Mouse (Mus musculus) spleen, adult 2 months (tissue): Measurements from ENCODE around the gene Atxn7l2. TPM values are rescaled to one million over a fixed set of nuclear protein-coding genes. Genes with fewer than 3 reads are reported as not detected.

Source experiments
- DNase-seq, 2 experiments: peaks; one replicate each; pipeline versions ENCODE4 v3.0.0 to v3.0.0-alpha.2; 2012 to 2021; ENCODE audit warnings: low spot score in 2 of 2, low read depth in 1 of 2
- H3K27ac ChIP-seq: fragments of 200-500 bp; 2 replicates; pipeline ENCODE4 v1.5.1; 2012; ENCODE audit warnings: low read length, inconsistent platforms; ENCODE audit not compliant: insufficient read depth
- H3K27me3 ChIP-seq: fragments of 200-500 bp; 2 replicates; pipeline ENCODE4 v1.6.1; 2012; ENCODE audit warnings: mild to moderate bottlenecking, moderate library complexity, low read length, inconsistent platforms; ENCODE audit not compliant: control insufficient read depth, insufficient read depth
- H3K36me3 ChIP-seq: fragments of 200-500 bp; 2 replicates; pipeline ENCODE4 v1.6.1; 2012; ENCODE audit warnings: mild to moderate bottlenecking, low read length, inconsistent platforms; ENCODE audit not compliant: control insufficient read depth, insufficient read depth
- H3K4me1 ChIP-seq: fragments of 200-500 bp; 2 replicates; pipeline ENCODE4 v1.6.1; 2011; ENCODE audit warnings: inconsistent platforms; ENCODE audit not compliant: control insufficient read depth, insufficient read depth, insufficient read length
- H3K4me3 ChIP-seq: fragments of 200-500 bp; 2 replicates; pipeline ENCODE4 v1.5.1; 2011; ENCODE audit warnings: mild to moderate bottlenecking, inconsistent platforms; ENCODE audit not compliant: insufficient read depth, insufficient read length; ENCODE audit errors: extremely low read depth
- CTCF ChIP-seq: fragments of 200-500 bp; IDR thresholded peaks from 2 replicates; pipeline ENCODE4 v1.5.1; 2011; ENCODE audit warnings: mild to moderate bottlenecking, inconsistent platforms; ENCODE audit not compliant: insufficient read depth, insufficient read length, insufficient replicate concordance; ENCODE audit errors: extremely low read depth
- POLR2A ChIP-seq: fragments of 200-500 bp; IDR thresholded peaks from 2 replicates; pipeline ENCODE4 v1.6.1; 2011; ENCODE audit warnings: low read depth, low read length, inconsistent platforms
- WGBS: fragments of 180-500 bp; shearing (Covaris S2); methylation state at CpG from one replicate; pipeline ENCODE4 v1.1.7; 2018; 5-methylcytosine and 5-hydroxymethylcytosine counted together
- polyA plus RNA-seq: library from polyadenylated mRNA; depleted of rRNA; stranded (reverse); fragments of >200 nt; gene quantifications from 2 replicates; pipeline ENCODE4 v1.2.3, GENCODE M21; 2012

Gene Atxn7l2
- polyA plus RNA-seq, 1 experiment = 8.2 TPM

DNA sequence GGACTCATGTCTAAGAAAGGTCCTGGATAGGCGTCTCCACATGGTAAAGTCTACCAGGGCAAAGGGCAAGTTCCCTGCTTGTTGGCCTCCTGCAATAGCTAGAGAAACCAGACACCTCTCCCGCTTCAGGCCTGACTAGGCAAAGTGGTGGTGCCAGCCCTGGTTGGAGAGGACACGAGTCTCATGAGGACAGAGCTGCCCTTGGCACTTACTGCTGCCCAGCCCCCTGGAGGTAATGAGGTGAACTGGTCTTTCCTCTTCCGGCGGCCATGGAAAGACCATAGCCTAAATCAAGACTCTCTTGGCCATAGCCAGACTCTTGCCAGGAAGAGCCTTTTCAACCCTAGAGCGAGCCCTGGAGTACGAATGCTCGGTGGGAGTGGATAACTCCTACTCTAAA is 1.7 kb upstream of the Atxn7l2 start:
- WGBS = 83% methylated on average over 8 of the region's 8 CpGs
- H3K36me3 ChIP-seq = no peaks in the 10 kb centered on the region
- no peak for DNase-seq

DNA sequence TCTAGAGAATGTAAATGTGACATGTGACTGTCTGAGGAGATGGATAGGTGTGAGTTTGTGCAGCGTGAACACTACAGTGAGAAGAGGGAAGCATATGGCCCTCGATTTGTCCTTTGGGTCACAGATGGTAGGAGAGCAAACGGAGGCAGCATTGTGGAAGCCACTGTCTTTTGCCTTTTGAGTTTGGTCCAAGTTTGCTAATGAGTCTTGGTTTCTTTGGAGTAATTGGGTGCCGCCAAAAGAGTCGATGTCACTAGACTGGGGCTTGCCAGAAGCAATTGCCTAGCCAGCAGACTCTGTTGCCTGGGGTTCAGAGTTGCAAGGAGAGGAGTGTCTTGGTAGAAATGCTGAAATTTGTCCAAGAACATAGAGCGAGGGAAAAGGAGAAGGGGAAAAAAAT is 1.1 kb upstream of the Atxn7l2 start:
- no peaks in the 10 kb centered on the region for H3K36me3 ChIP-seq
- H3K27ac ChIP-seq = no peak overlapping the region
- no peaks in the 10 kb centered on the region for H3K27me3 ChIP-seq
- H3K4me1 ChIP-seq = peaks cover 7% of the 10 kb centered on the region; the same call in 1 of the 2 replicates
- WGBS = 93% methylated on average over 6 of the region's 6 CpGs
- no peak for DNase-seq
- H3K4me3 ChIP-seq = no peak overlapping the region
- TF ChIP-seq POLR2A (no peak), CTCF (no peak)

More for the DNA sequence above, 1.7 kb upstream of the Atxn7l2 start:
- H3K27ac ChIP-seq = no peak overlapping the region
- TF ChIP-seq CTCF (no peak), POLR2A (no peak)
- H3K27me3 ChIP-seq = no peaks in the 10 kb centered on the region
- H3K4me3 ChIP-seq = no peak overlapping the region
- peaks cover 7% of the 10 kb centered on the region; the same call in 1 of the 2 replicates for H3K4me1 ChIP-seq

DNA sequence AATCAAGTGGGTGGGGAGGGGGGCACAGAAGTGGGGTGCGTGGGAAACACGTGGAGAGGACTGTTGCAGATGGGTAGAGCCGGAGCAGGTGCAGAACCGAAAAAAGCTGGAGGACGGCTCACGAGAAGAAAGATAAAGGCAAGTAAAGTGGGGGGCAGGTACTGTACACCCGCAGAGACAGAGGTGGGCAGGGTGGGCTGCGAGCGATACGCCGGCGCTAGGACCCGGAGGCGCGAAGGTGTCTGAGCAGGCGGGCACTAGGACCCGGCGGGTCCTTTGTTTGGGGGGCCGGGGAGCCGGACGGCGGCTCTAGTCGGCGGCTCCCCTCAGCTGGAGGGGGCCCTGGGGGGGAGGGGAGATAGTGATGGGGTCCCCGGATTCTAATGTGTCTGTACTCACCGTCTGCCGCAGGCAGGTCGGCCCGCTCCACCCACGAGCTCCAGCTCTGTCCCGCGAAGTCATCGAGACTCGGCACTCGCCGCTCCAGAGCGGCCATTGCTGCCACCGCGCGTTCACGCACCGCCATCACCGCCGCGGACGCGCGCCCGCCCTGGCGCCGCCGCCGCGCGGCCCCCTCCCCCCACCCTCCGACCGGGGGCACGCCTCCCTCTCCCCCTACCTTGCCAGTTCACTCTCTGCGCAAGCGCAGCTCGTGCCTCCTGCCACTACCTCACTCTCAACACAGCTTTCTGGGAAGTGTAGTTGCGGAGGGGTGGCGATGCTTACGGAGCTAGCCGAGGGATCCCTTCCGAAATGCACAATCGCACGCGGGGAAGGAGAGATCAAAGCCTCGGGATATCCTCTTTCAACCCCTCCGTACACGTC is 576 bp downstream of the Atxn7l2 start:
- peaks cover 7% of the 10 kb centered on the region; the same call in 1 of the 2 replicates for H3K4me1 ChIP-seq
- H3K4me3 ChIP-seq = peak overlapping the region; percentile 85
- no peaks in the 10 kb centered on the region for H3K27me3 ChIP-seq
- WGBS = 2% methylated on average over 72 of the region's 72 CpGs
- H3K27ac ChIP-seq = peak overlapping the region; percentile 90
- peak; percentile 91 to 94 for DNase-seq
- peak; percentile 54 for TF ChIP-seq POLR2A
- no peak for TF ChIP-seq CTCF
- no peaks in the 10 kb centered on the region for H3K36me3 ChIP-seq

DNA sequence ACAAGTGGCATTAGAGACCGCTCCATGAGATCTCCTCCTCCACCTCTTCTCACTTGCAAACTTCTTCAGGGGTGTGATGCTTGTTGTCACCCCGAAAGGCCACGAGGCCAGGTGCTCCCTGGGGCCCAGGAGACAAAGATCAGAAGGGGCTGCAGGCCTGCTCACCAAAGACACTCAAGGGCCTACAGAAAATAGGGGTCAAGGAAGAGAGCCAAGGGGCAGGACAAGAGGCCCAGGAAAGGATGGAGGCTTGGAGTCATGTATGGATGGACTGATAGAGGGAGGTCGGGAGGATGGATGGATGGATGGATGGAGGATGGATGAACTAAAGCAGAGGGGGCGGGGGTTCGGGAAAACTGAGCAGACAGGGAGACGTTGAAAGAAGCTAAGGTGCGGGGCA is 1.2 kb downstream of the Atxn7l2 start:
- H3K4me1 ChIP-seq = peaks cover 7% of the 10 kb centered on the region; the same call in 1 of the 2 replicates
- TF ChIP-seq CTCF (no peak), POLR2A (no peak)
- no peaks in the 10 kb centered on the region for H3K27me3 ChIP-seq
- WGBS = 12% methylated on average over 8 of the region's 8 CpGs
- H3K4me3 ChIP-seq = peak overlapping the region; percentile 85
- no peak for DNase-seq
- H3K36me3 ChIP-seq = no peaks in the 10 kb centered on the region
- no peak overlapping the region for H3K27ac ChIP-seq

DNA sequence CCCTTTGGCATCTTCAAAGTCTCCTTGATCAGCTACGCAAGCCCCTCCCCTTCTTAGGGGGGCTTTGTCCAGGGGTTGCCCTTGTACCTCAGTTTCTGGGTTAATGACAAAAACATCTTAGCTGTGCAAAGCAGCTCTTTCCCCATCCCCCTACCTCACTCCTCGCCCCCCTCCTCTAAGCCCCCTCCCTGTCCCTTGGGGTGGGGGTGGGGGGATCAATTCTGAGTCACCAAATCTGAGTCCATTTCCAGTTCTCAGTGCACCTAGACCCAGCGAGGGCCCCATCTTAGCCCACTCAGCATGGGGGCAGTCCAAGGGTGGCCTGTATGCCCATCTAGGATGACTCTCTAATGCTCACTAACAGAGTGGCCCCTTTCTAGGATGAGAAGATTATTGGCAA is 1.7 kb downstream of the Atxn7l2 start:
- no peak for DNase-seq
- H3K4me1 ChIP-seq = peaks cover 7% of the 10 kb centered on the region; the same call in 1 of the 2 replicates
- no peaks in the 10 kb centered on the region for H3K27me3 ChIP-seq
- TF ChIP-seq CTCF = no peak
- no peak for TF ChIP-seq POLR2A
- H3K36me3 ChIP-seq = no peaks in the 10 kb centered on the region
- no peak overlapping the region for H3K4me3 ChIP-seq
- H3K27ac ChIP-seq = no peak overlapping the region
- 83% methylated on average over 3 of the region's 3 CpGs for WGBS

DNA sequence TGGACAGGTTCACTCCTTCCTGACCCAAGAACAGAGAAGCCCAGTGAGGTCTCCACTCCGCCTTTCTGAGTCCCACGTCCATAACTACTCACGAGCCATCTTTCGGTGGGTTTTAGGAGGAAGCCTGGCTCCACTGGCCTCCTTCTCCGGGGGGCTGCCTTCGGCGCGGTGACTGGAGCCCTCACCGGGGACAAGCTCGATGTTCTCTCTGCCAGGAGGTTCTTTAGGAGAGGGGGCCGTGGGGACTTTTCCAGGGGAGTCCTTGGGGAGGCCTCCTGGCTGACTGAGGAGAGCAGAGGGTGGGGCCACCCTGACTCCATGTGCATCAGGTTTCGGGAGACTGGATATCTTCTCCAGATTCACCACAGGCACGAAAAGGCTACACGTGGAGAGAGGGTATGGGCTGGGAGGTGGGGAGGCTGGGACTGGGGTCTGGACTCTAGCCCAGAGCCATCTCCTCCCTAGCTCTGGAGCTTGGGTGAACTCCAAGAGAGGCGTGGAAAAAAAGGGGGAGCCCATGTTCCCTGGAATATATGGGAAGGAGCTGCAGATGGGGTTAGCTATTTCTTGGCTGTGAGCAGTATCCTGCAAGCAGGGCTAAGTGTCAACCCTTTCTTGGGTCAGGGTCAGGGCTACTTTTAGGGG is 3.9 kb downstream of the Atxn7l2 start:
- H3K4me3 ChIP-seq = no peak overlapping the region
- peaks cover 7% of the 10 kb centered on the region; the same call in 1 of the 2 replicates for H3K4me1 ChIP-seq
- no peak for DNase-seq
- WGBS = 92% methylated on average over 15 of the region's 15 CpGs
- no peaks in the 10 kb centered on the region for H3K36me3 ChIP-seq
- no peaks in the 10 kb centered on the region for H3K27me3 ChIP-seq
- no peak overlapping the region for H3K27ac ChIP-seq
- TF ChIP-seq POLR2A (no peak), CTCF (no peak)
